Mouse (Mus musculus) olfactory bulb, adult 2 months (tissue): ENCODE results near the gene Galnt3.

ENCODE experiments used
- CTCF ChIP-seq: fragments of 200-500 bp; IDR thresholded peaks from 2 replicates; pipeline ENCODE4 v1.5.1; 2012; ENCODE audit warnings: low read depth, mild to moderate bottlenecking, low read length, moderate library complexity; ENCODE audit not compliant: insufficient read depth
- POLR2A ChIP-seq: fragments of 200-500 bp; IDR thresholded peaks from 2 replicates; pipeline ENCODE4 v1.6.1; 2012; ENCODE audit warnings: mild to moderate bottlenecking, low read depth, low read length, moderate library complexity; ENCODE audit not compliant: insufficient read depth

DNA sequence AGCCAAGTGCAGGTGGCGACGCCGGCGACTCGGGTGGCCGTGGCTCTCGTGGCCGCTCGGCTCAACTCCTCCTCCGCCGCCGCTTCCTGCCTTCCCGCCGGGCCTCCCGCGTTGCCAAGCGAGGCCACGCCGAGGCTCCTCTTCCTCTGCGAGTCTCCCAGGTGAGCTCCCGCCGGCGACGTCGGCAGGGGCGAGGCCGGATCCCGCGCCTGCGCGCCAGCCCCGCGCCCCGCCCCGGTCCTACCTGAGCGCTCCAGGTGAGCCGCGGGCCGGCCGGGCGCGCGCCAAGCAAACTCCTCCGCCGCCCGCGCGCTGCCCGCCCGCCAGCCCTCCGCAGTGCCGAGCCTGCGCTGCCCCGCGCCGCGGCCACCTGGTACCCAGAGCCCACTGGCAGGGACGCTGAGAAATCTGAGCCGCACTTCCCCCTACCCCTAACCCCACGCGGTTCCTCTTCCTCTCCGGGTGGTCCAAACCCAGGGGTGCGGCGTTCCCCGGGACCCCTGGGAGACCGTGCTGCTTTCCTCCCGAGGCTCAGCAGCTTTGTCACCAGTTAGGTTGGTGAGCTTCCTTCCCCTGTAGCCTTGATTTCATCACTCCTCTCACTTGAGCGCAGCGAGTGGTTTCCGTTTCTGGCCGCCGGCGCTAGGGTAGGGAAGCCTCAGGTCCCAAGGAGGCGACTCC is at the start of gene Galnt3:
- TF ChIP-seq POLR2A (no peak), CTCF (no peak)
